In genomic region chr15:83593189-83593585, GRCm38 (mm10) we compare ENCODE assay signal across 8 mouse cellular contexts. TPM values are rescaled to one million over a fixed set of nuclear protein-coding genes. Genes with fewer than 3 reads are reported as not detected.
DNase-seq lines count a peak whose midpoint lies in the region; ATAC-seq and TF ChIP-seq lines count a peak whose summit lies in the region.

No protein-coding gene starts in this region.

- peaks cover 18 to 21% of the 10 kb centered on the region in 2 experiments for H3K4me1 ChIP-seq in heart, embryonic 14.5 days (ENCODE audit: control insufficient read depth in 2 of 2, insufficient read depth in 2 of 2, low read length in 2 of 2)
- H3K4me1 ChIP-seq in embryonic facial prominence, embryonic 11.5 days (ENCODE audit: control insufficient read depth, insufficient read depth, low read length) = 0 out of 2 replicates have a peak, but pooled peaks cover 3% of the 10 kb centered on the region
- peaks cover 23% of the 10 kb centered on the region for H3K4me1 ChIP-seq in intestine, embryonic 15.5 days (replicated peaks)

- H3ac ChIP-seq in myocyte (ENCODE audit: control insufficient read depth, insufficient read length) = no peak overlapping the region

- TF ChIP-seq POLR2A in myocyte (IDR thresholded peaks at IDR 0.05; ENCODE audit: insufficient read length, low read depth) = no peak

- no peaks in the 10 kb centered on the region for H3K27me3 ChIP-seq in heart, embryonic 14.5 days (ENCODE audit: control insufficient read depth, insufficient read depth, low read length)
- H3K27me3 ChIP-seq in embryonic facial prominence, embryonic 11.5 days (ENCODE audit: control insufficient read depth, insufficient read depth, low read length) = no peaks in the 10 kb centered on the region
- H3K27me3 ChIP-seq in intestine, embryonic 15.5 days (replicated peaks) = no peaks in the 10 kb centered on the region
- H3K27me3 ChIP-seq in myocyte (ENCODE audit: control insufficient read depth, insufficient read depth, insufficient read length) = no peaks in the 10 kb centered on the region

- H3K9me3 ChIP-seq in heart, embryonic 14.5 days (ENCODE audit: control insufficient read depth, low read length) = no peaks in the 10 kb centered on the region
- H3K9me3 ChIP-seq in embryonic facial prominence, embryonic 11.5 days (replicated peaks; ENCODE audit: control insufficient read depth, low read length) = no peaks in the 10 kb centered on the region
- H3K9me3 ChIP-seq in intestine, embryonic 15.5 days = no peaks in the 10 kb centered on the region

- 0 out of 4 replicates have a peak overlapping the region, but pooled peaks of 1 of the 2 experiments have one; percentile 10 for H3K27ac ChIP-seq in heart, embryonic 14.5 days (replicated peaks in 1 of 2; ENCODE audit: control insufficient read depth in 1 of 2, insufficient read depth in 1 of 2, low read depth in 2 of 2, low read length in 2 of 2)
- H3K27ac ChIP-seq in embryonic facial prominence, embryonic 11.5 days (replicated peaks; ENCODE audit: low read depth, low read length) = no peak overlapping the region
- peak overlapping the region; percentile 11; the same call in 1 of the 2 replicates for H3K27ac ChIP-seq in intestine, embryonic 15.5 days

- ATAC-seq in heart, embryonic 14.5 days (ENCODE audit: insufficient number of reproducible peaks, insufficient read depth, low FRiP score, low read depth) = 0 out of 2 replicates have a peak, but pooled peaks have one; percentile 1
- ATAC-seq in embryonic facial prominence, embryonic 11.5 days (replicated peaks; ENCODE audit: insufficient number of reproducible peaks, low FRiP score, low TSS enrichment, low read depth) = no peak
- no peak; the same call in 1 of the 2 replicates for ATAC-seq in intestine, embryonic 15.5 days

- no peak for DNase-seq in heart, postnatal 10 days
- no peak for DNase-seq in embryonic facial prominence, embryonic 11.5 days (ENCODE audit: low spot score)
- no peak for DNase-seq in left cerebral cortex, postnatal 4 days
- no peak for DNase-seq in gastrocnemius, adult 18-20 months (ENCODE audit: low spot score)
- DNase-seq in layer of hippocampus, adult 9-10 months (ENCODE audit: low spot score) = no peak

- 0 out of 2 replicates have a peak, but pooled peaks cover 5% of the 10 kb centered on the region for H3K36me3 ChIP-seq in heart, embryonic 14.5 days (ENCODE audit: control insufficient read depth, insufficient read depth, low read length)
- H3K36me3 ChIP-seq in embryonic facial prominence, embryonic 11.5 days (replicated peaks; ENCODE audit: control insufficient read depth, insufficient read depth, low read depth, low read length) = no peaks in the 10 kb centered on the region; the same call in 1 of the 2 replicates
- no peaks in the 10 kb centered on the region for H3K36me3 ChIP-seq in intestine, embryonic 15.5 days
- peaks cover 9% of the 10 kb centered on the region for H3K36me3 ChIP-seq in myocyte (ENCODE audit: control insufficient read depth, insufficient read depth)

- no peak overlapping the region for H3K4me3 ChIP-seq in heart, embryonic 14.5 days (ENCODE audit: control insufficient read depth in 1 of 2, insufficient read depth in 1 of 2, low read depth in 1 of 2, low read length in 2 of 2)
- H3K4me3 ChIP-seq in embryonic facial prominence, embryonic 11.5 days (ENCODE audit: low read depth, low read length) = no peak overlapping the region
- H3K4me3 ChIP-seq in intestine, embryonic 15.5 days (replicated peaks) = peak overlapping the region; percentile 90; the same call in 1 of the 2 replicates
- peak overlapping the region; percentile 87 for H3K4me3 ChIP-seq in myocyte

- peaks cover 50% of the 10 kb centered on the region for H3K79me2 ChIP-seq in myocyte (ENCODE audit: control insufficient read depth, insufficient read depth)

- intact Hi-C loops in heart, postnatal 10 days (cut with DNase I) = loop anchor here (5.0 kb wide), 1 partner anchor 211 kb away; no protein-coding TSS in a partner anchor
- intact Hi-C loops in left cerebral cortex, postnatal 4 days (cut with DNase I) = no loop called here

- peak overlapping the region; percentile 88 for H3K4me2 ChIP-seq in heart, embryonic 14.5 days (ENCODE audit: low read length)
- H3K4me2 ChIP-seq in embryonic facial prominence, embryonic 11.5 days (ENCODE audit: low read depth, low read length) = peak overlapping the region; percentile 84; the same call in 1 of the 2 replicates
- peak overlapping the region; percentile 86 for H3K4me2 ChIP-seq in intestine, embryonic 15.5 days (replicated peaks)
- H3K4me2 ChIP-seq in myocyte (ENCODE audit: low read depth) = peak overlapping the region; percentile 98

- 0 out of 2 replicates have a peak overlapping the region, but pooled peaks have one; percentile 4 for H3K9ac ChIP-seq in heart, embryonic 14.5 days (ENCODE audit: low read length)
- 0 out of 2 replicates have a peak overlapping the region, but pooled peaks have one; percentile 10 for H3K9ac ChIP-seq in embryonic facial prominence, embryonic 11.5 days (replicated peaks; ENCODE audit: low read length)
- H3K9ac ChIP-seq in intestine, embryonic 15.5 days = 0 out of 2 replicates have a peak overlapping the region, but pooled peaks have one; percentile 0

TF ChIP-seq in myocyte, 11 proteins besides CTCF, POLR2A, EP300 and RAD21:
- TF ChIP-seq MYOG (IDR thresholded peaks at IDR 0.05; ENCODE audit: control insufficient read depth in 1 of 3, insufficient read depth in 1 of 3, insufficient read length in 2 of 3, low read depth in 2 of 3) (peak in 1 of 3 experiments; percentile 30), CEBPB (IDR thresholded peaks at IDR 0.05; ENCODE audit: insufficient read depth, poor library complexity, severe bottlenecking) (no peak), E2F4 (IDR thresholded peaks at IDR 0.05; ENCODE audit: insufficient read depth) (no peak), MYOD1 (IDR thresholded peaks at IDR 0.05; ENCODE audit: control insufficient read depth in 1 of 3, insufficient read length in 2 of 3, low read depth in 2 of 3) (peak in 1 of 3 experiments; percentile 12)

RNA-seq across cellular contexts. Expression of gene Ttll12, which starts 1.8 kb away (rescaled TPM):
- polyA plus RNA-seq in heart, embryonic 14.5 days (2014; fragmentation: Nextera tagmentation; extraction: Ambion mirVana) = 18.6 and 19.8 TPM in 2 replicates
- 1 to 10 TPM; 6.4 to 9.0 TPM for total RNA-seq in heart, postnatal 10 days (2021)
- 48.6 and 54.4 TPM in 2 replicates for polyA plus RNA-seq in embryonic facial prominence, embryonic 11.5 days (2014; fragmentation: Nextera tagmentation; extraction: Ambion mirVana)
- 31.0 and 31.5 TPM in 2 replicates for polyA plus RNA-seq in intestine, embryonic 15.5 days (2015; fragmentation: Nextera tagmentation; extraction: Ambion mirVana)
- 69.6 TPM for polyA plus RNA-seq in myocyte (2012; fragmentation: generic; extraction: Trizol)
- 10 to 100 TPM; 28.4 to 30.8 TPM for total RNA-seq in left cerebral cortex, postnatal 4 days (2021)
- 1 to 10 TPM; 3.6 to 4.0 TPM for total RNA-seq in gastrocnemius, adult 18-20 months (2021)

RNA-seq across cellular contexts. Expression of gene Mcat, which starts 29.6 kb away (rescaled TPM):
- 33.0 and 33.4 TPM in 2 replicates for polyA plus RNA-seq in heart, embryonic 14.5 days (2014; fragmentation: Nextera tagmentation; extraction: Ambion mirVana)
- 10 to 100 TPM; 31.9 to 34.1 TPM for total RNA-seq in heart, postnatal 10 days (2021)
- polyA plus RNA-seq in embryonic facial prominence, embryonic 11.5 days (2014; fragmentation: Nextera tagmentation; extraction: Ambion mirVana) = 40.3 and 42.5 TPM in 2 replicates
- 31.4 TPM in 2 replicates for polyA plus RNA-seq in intestine, embryonic 15.5 days (2015; fragmentation: Nextera tagmentation; extraction: Ambion mirVana)
- 55.9 TPM for polyA plus RNA-seq in myocyte (2012; fragmentation: generic; extraction: Trizol)
- total RNA-seq in left cerebral cortex, postnatal 4 days (2021) = 10 to 100 TPM; 31.1 to 34.7 TPM
- 10 to 100 TPM; 20.4 to 22.1 TPM for total RNA-seq in gastrocnemius, adult 18-20 months (2021)

RNA-seq across cellular contexts. Expression of gene Tspo, which starts 29.8 kb away (rescaled TPM):
- polyA plus RNA-seq in heart, embryonic 14.5 days (2014; fragmentation: Nextera tagmentation; extraction: Ambion mirVana) = 191 TPM in 2 replicates
- 10 to 100 TPM; 81.5 to 89.5 TPM for total RNA-seq in heart, postnatal 10 days (2021)
- 24.7 and 32.5 TPM in 2 replicates for polyA plus RNA-seq in embryonic facial prominence, embryonic 11.5 days (2014; fragmentation: Nextera tagmentation; extraction: Ambion mirVana)
- 98.0 and 120 TPM in 2 replicates for polyA plus RNA-seq in intestine, embryonic 15.5 days (2015; fragmentation: Nextera tagmentation; extraction: Ambion mirVana)
- 937 TPM for polyA plus RNA-seq in myocyte (2012; fragmentation: generic; extraction: Trizol)
- total RNA-seq in left cerebral cortex, postnatal 4 days (2021) = 1 to 10 TPM; 2.9 to 3.8 TPM
- 10 to 100 TPM; 19.6 to 26.8 TPM for total RNA-seq in gastrocnemius, adult 18-20 months (2021)

Comparison
In these comparisons a context has a peak if more than half of its experiments do, and no peak if none do; other contexts are left out.
1. H3K4me3 ChIP-seq: peak in intestine, embryonic 15.5 days (single experiment) and myocyte (single experiment); none in heart, embryonic 14.5 days (0 of 2) and embryonic facial prominence, embryonic 11.5 days (single experiment).
2. Peak in every context shown above with its lines, with median percentiles within 50 percentile points of each other: H3K4me2 ChIP-seq and H3K9ac ChIP-seq.